17 mouse cellular contexts compared by ENCODE assay signal in genomic region chr9:42742385-42742784, GRCm38 (mm10).
"Had no signal": no experiment of that assay in that cellular context is flagged by ENCODE, and none has a peak within 500 bp of the region (broad histone marks: within the 10 kb centered on the region; RNA-seq: fewer than 3 reads in every experiment).

No protein-coding gene starts in this region.

- ATAC-seq: midbrain, embryonic 13.5 days; midbrain, embryonic 15.5 days had no signal

- H3K4me2 ChIP-seq: liver, embryonic 13.5 days; liver, embryonic 15.5 days; lung, embryonic 14.5 days; midbrain, embryonic 11.5 days; midbrain, embryonic 13.5 days; midbrain, embryonic 15.5 days; neural tube, embryonic 12.5 days; stomach, embryonic 15.5 days had no signal

- H3K27me3 ChIP-seq: liver, embryonic 13.5 days; liver, embryonic 15.5 days; midbrain, embryonic 13.5 days; midbrain, embryonic 15.5 days; neural tube, embryonic 12.5 days; stomach, embryonic 15.5 days had no signal

- H3K9ac ChIP-seq: liver, embryonic 13.5 days; liver, embryonic 15.5 days; lung, embryonic 14.5 days; midbrain, embryonic 13.5 days; midbrain, embryonic 15.5 days; neural tube, embryonic 12.5 days; stomach, embryonic 15.5 days had no signal

- H3K36me3 ChIP-seq: liver, embryonic 13.5 days; liver, embryonic 15.5 days; midbrain, embryonic 13.5 days; midbrain, embryonic 15.5 days; neural tube, embryonic 12.5 days; stomach, embryonic 15.5 days had no signal

- H3K4me1 ChIP-seq: liver, embryonic 13.5 days; liver, embryonic 15.5 days; midbrain, embryonic 13.5 days; midbrain, embryonic 15.5 days had no signal

- H3K4me3 ChIP-seq: liver, embryonic 13.5 days; liver, embryonic 15.5 days; midbrain, embryonic 13.5 days; midbrain, embryonic 15.5 days; neural tube, embryonic 12.5 days; stomach, embryonic 15.5 days had no signal

- H3K9me3 ChIP-seq: liver, embryonic 13.5 days; liver, embryonic 15.5 days; midbrain, embryonic 13.5 days; midbrain, embryonic 15.5 days; neural tube, embryonic 12.5 days; stomach, embryonic 15.5 days had no signal

- DNase-seq: liver, embryonic 13.5 days; lung, adult 18-20 months; lung, embryonic 14.5 days; lung, postnatal 10 days; lung, postnatal 4 days; right cerebral cortex, postnatal 14 days; right cerebral cortex, postnatal 4 days; spleen, adult 18-20 months; thymus, adult 2 months; thymus, postnatal 25 days; thymus, postnatal 4 days had no signal

- H3K27ac ChIP-seq: liver, embryonic 13.5 days; liver, embryonic 15.5 days; midbrain, embryonic 13.5 days; midbrain, embryonic 15.5 days; neural tube, embryonic 12.5 days; stomach, embryonic 15.5 days had no signal
